Mouse (Mus musculus): ENCODE measurements around the gene Col6a6. TPM values are rescaled to one million over a fixed set of nuclear protein-coding genes. Genes with fewer than 3 reads are reported as not detected.

The Col6a6 gene
- total and polyA plus RNA-seq, 3 experiments = not detected

- no peaks in the 10 kb centered on the region for H3K36me3 ChIP-seq (ENCODE audit: control insufficient read depth in 1 of 2, insufficient read depth in 2 of 2, low read length in 2 of 2)
- no peak overlapping the region for H3K4me3 ChIP-seq (ENCODE audit: control insufficient read depth in 1 of 2, insufficient read depth in 1 of 2, low read depth in 2 of 2, low read length in 2 of 2)
- no peaks in the 10 kb centered on the region for H3K4me1 ChIP-seq (ENCODE audit: control insufficient read depth in 1 of 2, insufficient read depth in 2 of 2, low read length in 2 of 2)
- no peaks in the 10 kb centered on the region; a peak in 2 of 4 replicates for H3K27me3 ChIP-seq (ENCODE audit: control insufficient read depth in 1 of 2, insufficient read depth in 2 of 2, low read length in 2 of 2)
- DNase-seq (ENCODE audit: low read depth, low spot score) = no peak
- H3K9ac ChIP-seq (ENCODE audit: control insufficient read depth, low read depth, low read length, poor library complexity, severe bottlenecking) = no peak overlapping the region
- no peak for TF ChIP-seq MEF2A (IDR thresholded peaks at IDR 0.05; ENCODE audit: extremely low read depth, insufficient replicate concordance, low read depth, low read length, poor library complexity, severe bottlenecking)
- no peak for TF ChIP-seq MAZ (IDR thresholded peaks at IDR 0.05; ENCODE audit: low read depth, low read length)
- TF ChIP-seq ZKSCAN1 (IDR thresholded peaks at IDR 0.05; ENCODE audit: low read depth, low read length) = no peak
- no peaks in the 10 kb centered on the region for H3K79me2 ChIP-seq (ENCODE audit: control insufficient read depth, insufficient read depth, low read length, poor library complexity)
- H3K27ac ChIP-seq (ENCODE audit: control insufficient read depth, low read depth, low read length) = no peak overlapping the region
- H3K9me3 ChIP-seq (replicated peaks; ENCODE audit: insufficient read depth, low read length) = no peaks in the 10 kb centered on the region
Observed at GRCm38 (mm10) chr9:105720430-105720829, 107.5 kb downstream of the Col6a6 start.

- Histone ChIP-seq H3K4me3 (ENCODE audit: control insufficient read depth in 1 of 2, insufficient read depth in 1 of 2, low read depth in 2 of 2, low read length in 2 of 2) (no peak overlapping the region), H3K36me3 (ENCODE audit: control insufficient read depth in 1 of 2, insufficient read depth in 2 of 2, low read length in 2 of 2) (no peaks in the 10 kb centered on the region), H3K79me2 (ENCODE audit: control insufficient read depth, insufficient read depth, low read length, poor library complexity) (no peaks in the 10 kb centered on the region), H3K4me1 (ENCODE audit: control insufficient read depth in 1 of 2, insufficient read depth in 2 of 2, low read length in 2 of 2) (no peaks in the 10 kb centered on the region), H3K27ac (ENCODE audit: control insufficient read depth, low read depth, low read length) (no peak overlapping the region), H3K9me3 (replicated peaks; ENCODE audit: insufficient read depth, low read length) (no peaks in the 10 kb centered on the region), H3K9ac (ENCODE audit: control insufficient read depth, low read depth, low read length, poor library complexity, severe bottlenecking) (no peak overlapping the region), H3K27me3 (ENCODE audit: control insufficient read depth in 1 of 2, insufficient read depth in 2 of 2, low read length in 2 of 2) (no peaks in the 10 kb centered on the region; a peak in 2 of 4 replicates)
- TF ChIP-seq KAT2A (conservative IDR thresholded peaks at IDR 0.05; ENCODE audit: low read depth, low read length) (no peak), HCFC1 (IDR thresholded peaks at IDR 0.05; ENCODE audit: low read depth, low read length) (no peak), MYB (IDR thresholded peaks at IDR 0.05; ENCODE audit: low read depth, low read length) (no peak), NRF1 (IDR thresholded peaks at IDR 0.05; ENCODE audit: insufficient read depth, low read depth, low read length, poor library complexity, severe bottlenecking) (no peak), MAZ (IDR thresholded peaks at IDR 0.05; ENCODE audit: low read depth, low read length) (no peak), TBP (IDR thresholded peaks at IDR 0.05; ENCODE audit: low read depth, low read length) (no peak), MEF2A (IDR thresholded peaks at IDR 0.05; ENCODE audit: extremely low read depth, insufficient replicate concordance, low read depth, low read length, poor library complexity, severe bottlenecking) (no peak), ETS1 (IDR thresholded peaks at IDR 0.05; ENCODE audit: low read depth, low read length) (no peak), USF1 (IDR thresholded peaks at IDR 0.05; ENCODE audit: low read depth, low read length) (no peak), ZKSCAN1 (IDR thresholded peaks at IDR 0.05; ENCODE audit: low read depth, low read length) (no peak), TAL1 (IDR thresholded peaks at IDR 0.05; ENCODE audit: low read length) (no peak), SMC3 (IDR thresholded peaks at IDR 0.05; ENCODE audit: low read depth, low read length) (no peak), CTCF (IDR thresholded peaks at IDR 0.05 in 2 of 3, conservative IDR thresholded peaks at IDR 0.05 in 1 of 3; ENCODE audit: control insufficient read depth in 1 of 3, insufficient read depth in 1 of 3, low read depth in 2 of 3, low read length in 3 of 3, poor library complexity in 1 of 3, severe bottlenecking in 1 of 3) (no peak), MAFK (IDR thresholded peaks at IDR 0.05; ENCODE audit: borderline replicate concordance, low read depth, low read length) (no peak), EP300 (IDR thresholded peaks at IDR 0.05; ENCODE audit: low read depth in 1 of 2, low read length in 2 of 2) (no peak)
- DNase-seq (ENCODE audit: low read depth, low spot score) = no peak
Observed at GRCm38 (mm10) chr9:105719851-105720395, 108.0 kb downstream of the Col6a6 start.
